ENCODE assay signal across 16 mouse cellular contexts in the genomic region with DNA sequence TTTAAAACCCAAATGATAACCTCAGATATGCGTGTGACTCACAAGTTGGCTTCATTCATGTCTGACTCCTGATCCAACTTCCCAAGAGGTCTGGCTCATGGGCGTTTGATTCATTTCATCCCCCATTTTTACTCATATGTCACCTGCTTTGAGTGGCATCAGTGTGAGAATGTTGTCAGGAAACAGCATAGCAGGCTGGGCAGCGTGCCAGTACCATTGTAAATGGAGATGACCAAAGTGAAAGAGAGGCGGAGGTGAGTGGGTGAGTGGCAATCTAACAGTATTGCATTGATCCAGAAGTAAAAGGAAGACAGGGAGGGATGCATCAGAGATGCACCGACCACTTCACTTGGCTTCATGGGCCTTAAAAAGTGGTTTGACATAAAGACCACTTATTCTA.
A peak's percentile ranks its signal among the peaks of the same experiment; 100 is the strongest.
DNase-seq lines count a peak whose midpoint lies in the region; ATAC-seq and TF ChIP-seq lines count a peak whose summit lies in the region.
"Had no signal": no experiment of that assay in that cellular context is flagged by ENCODE, and none has a peak within 500 bp of the region (broad histone marks: within the 10 kb centered on the region; RNA-seq: fewer than 3 reads in every experiment).

No protein-coding gene starts in this region.

- DNase-seq in adrenal gland, adult 2 months, result peak; percentile 1
- DNase-seq in adrenal gland, postnatal 14 days, result no peak
- DNase-seq in forebrain, embryonic 14.5 days (ENCODE audit: low spot score), result peak; percentile 43
- no peak for DNase-seq in forebrain, embryonic 11.5 days (ENCODE audit: low spot score)
- peak; percentile 46 for DNase-seq in midbrain, embryonic 14.5 days
- no peak for DNase-seq in midbrain, embryonic 11.5 days (ENCODE audit: low spot score, missing footprints)
- DNase-seq in brain, embryonic 14.5 days (ENCODE audit: low read depth), result peak; percentile 72
- no peak for DNase-seq in kidney, postnatal 36 days
- DNase-seq: adrenal gland, adult 8-10 months; liver; lung, adult 2 months had no signal

- H3K9me3 ChIP-seq in forebrain, embryonic 14.5 days (replicated peaks; ENCODE audit: control insufficient read depth, low read length), result no peaks in the 10 kb centered on the region
- no peaks in the 10 kb centered on the region for H3K9me3 ChIP-seq in forebrain, embryonic 11.5 days (ENCODE audit: control insufficient read depth, low read length)
- no peaks in the 10 kb centered on the region for H3K9me3 ChIP-seq in midbrain, embryonic 14.5 days (ENCODE audit: control insufficient read depth, low read length)
- H3K9me3 ChIP-seq in midbrain, embryonic 11.5 days (ENCODE audit: control insufficient read depth, low read length), result no peaks in the 10 kb centered on the region
- H3K9me3 ChIP-seq: heart, embryonic 15.5 days; hindbrain, embryonic 12.5 days; neural tube, embryonic 15.5 days had no signal

- no peak overlapping the region for H3K27ac ChIP-seq in forebrain, embryonic 14.5 days (ENCODE audit: low read depth, low read length)
- H3K27ac ChIP-seq in forebrain, embryonic 11.5 days (ENCODE audit: low read depth, low read length), result no peak overlapping the region
- H3K27ac ChIP-seq in midbrain, embryonic 14.5 days (replicated peaks; ENCODE audit: low read depth, low read length), result no peak overlapping the region
- H3K27ac ChIP-seq in midbrain, embryonic 11.5 days (ENCODE audit: low read depth, low read length), result no peak overlapping the region
- H3K27ac ChIP-seq: heart, embryonic 15.5 days; hindbrain, embryonic 12.5 days; macrophage; neural tube, embryonic 15.5 days had no signal

- H3K36me3 ChIP-seq in forebrain, embryonic 14.5 days (ENCODE audit: control insufficient read depth, insufficient read depth, low read length), result no peaks in the 10 kb centered on the region
- H3K36me3 ChIP-seq in forebrain, embryonic 11.5 days (ENCODE audit: control insufficient read depth, insufficient read depth, low read length), result no peaks in the 10 kb centered on the region
- H3K36me3 ChIP-seq in midbrain, embryonic 14.5 days (ENCODE audit: control insufficient read depth, insufficient read depth, low read length), result no peaks in the 10 kb centered on the region
- H3K36me3 ChIP-seq in midbrain, embryonic 11.5 days (ENCODE audit: control insufficient read depth, insufficient read depth, low read length), result no peaks in the 10 kb centered on the region
- H3K36me3 ChIP-seq: heart, embryonic 15.5 days; hindbrain, embryonic 12.5 days; neural tube, embryonic 15.5 days had no signal

- no peaks in the 10 kb centered on the region for H3K27me3 ChIP-seq in forebrain, embryonic 14.5 days (replicated peaks; ENCODE audit: control insufficient read depth, insufficient read depth, low read length)
- H3K27me3 ChIP-seq in forebrain, embryonic 11.5 days (ENCODE audit: control insufficient read depth, insufficient read depth, low read length), result no peaks in the 10 kb centered on the region
- H3K27me3 ChIP-seq in midbrain, embryonic 14.5 days (ENCODE audit: control insufficient read depth, insufficient read depth, low read length), result no peaks in the 10 kb centered on the region
- H3K27me3 ChIP-seq in midbrain, embryonic 11.5 days (ENCODE audit: control insufficient read depth, insufficient read depth, low read length), result no peaks in the 10 kb centered on the region
- H3K27me3 ChIP-seq: heart, embryonic 15.5 days; hindbrain, embryonic 12.5 days; neural tube, embryonic 15.5 days had no signal

- no peak overlapping the region for H3K9ac ChIP-seq in forebrain, embryonic 14.5 days (ENCODE audit: low read length)
- H3K9ac ChIP-seq in forebrain, embryonic 11.5 days (ENCODE audit: low read length), result no peak overlapping the region
- H3K9ac ChIP-seq in midbrain, embryonic 14.5 days (replicated peaks; ENCODE audit: low read length), result no peak overlapping the region
- no peak overlapping the region for H3K9ac ChIP-seq in midbrain, embryonic 11.5 days (ENCODE audit: low read length)
- H3K9ac ChIP-seq: heart, embryonic 15.5 days; hindbrain, embryonic 12.5 days; neural tube, embryonic 15.5 days had no signal

- no peak for TF ChIP-seq POLR2A in brain, embryonic 14.5 days (IDR thresholded peaks at IDR 0.05; ENCODE audit: borderline replicate concordance, extremely low read depth, insufficient read depth, insufficient read length, poor library complexity, severe bottlenecking)

- 46% methylated on average over 5 of the region's 5 CpGs for WGBS in forebrain, embryonic 14.5 days
- WGBS in forebrain, embryonic 11.5 days, result 77% methylated on average over 5 of the region's 5 CpGs
- WGBS in midbrain, embryonic 14.5 days, result 61% methylated on average over 5 of the region's 5 CpGs
- WGBS in midbrain, embryonic 11.5 days, result 85% methylated on average over 5 of the region's 5 CpGs

- no peak overlapping the region for H3K4me2 ChIP-seq in forebrain, embryonic 14.5 days (ENCODE audit: low read length)
- H3K4me2 ChIP-seq in forebrain, embryonic 11.5 days (ENCODE audit: low read depth, low read length, severe bottlenecking), result no peak overlapping the region
- no peak overlapping the region for H3K4me2 ChIP-seq in midbrain, embryonic 14.5 days (ENCODE audit: low read length)
- H3K4me2 ChIP-seq in midbrain, embryonic 11.5 days, result no peak overlapping the region
- H3K4me2 ChIP-seq: heart, embryonic 15.5 days; hindbrain, embryonic 12.5 days; neural tube, embryonic 15.5 days had no signal

- no peak overlapping the region for H3K4me3 ChIP-seq in forebrain, embryonic 14.5 days (ENCODE audit: low read depth, low read length)
- no peak overlapping the region for H3K4me3 ChIP-seq in forebrain, embryonic 11.5 days (ENCODE audit: low read depth, low read length)
- no peak overlapping the region for H3K4me3 ChIP-seq in midbrain, embryonic 14.5 days (replicated peaks; ENCODE audit: low read depth, low read length)
- H3K4me3 ChIP-seq in midbrain, embryonic 11.5 days (ENCODE audit: low read depth, low read length), result no peak overlapping the region
- H3K4me3 ChIP-seq: heart, embryonic 15.5 days; hindbrain, embryonic 12.5 days; neural tube, embryonic 15.5 days had no signal

- H3K4me1 ChIP-seq in forebrain, embryonic 14.5 days (ENCODE audit: control insufficient read depth, insufficient read depth, low read length), result no peaks in the 10 kb centered on the region
- H3K4me1 ChIP-seq in forebrain, embryonic 11.5 days (replicated peaks; ENCODE audit: control insufficient read depth, insufficient read depth, low read length), result no peaks in the 10 kb centered on the region
- no peaks in the 10 kb centered on the region for H3K4me1 ChIP-seq in midbrain, embryonic 14.5 days (ENCODE audit: control insufficient read depth, insufficient read depth, low read length)
- no peaks in the 10 kb centered on the region for H3K4me1 ChIP-seq in midbrain, embryonic 11.5 days (ENCODE audit: control insufficient read depth, insufficient read depth, low read length)
- H3K4me1 ChIP-seq: heart, embryonic 15.5 days; hindbrain, embryonic 12.5 days; neural tube, embryonic 15.5 days had no signal

- ATAC-seq in forebrain, embryonic 14.5 days, result peak; percentile 55; the same call in 1 of the 2 replicates
- ATAC-seq in forebrain, embryonic 11.5 days (replicated peaks; ENCODE audit: low FRiP score), result no peak
- ATAC-seq in midbrain, embryonic 14.5 days (ENCODE audit: low FRiP score, low TSS enrichment), result no peak
- no peak for ATAC-seq in midbrain, embryonic 11.5 days (ENCODE audit: low FRiP score)
- ATAC-seq: intestine, embryonic 16.5 days had no signal

- no peak for TF ChIP-seq CTCF in brain, embryonic 14.5 days (IDR thresholded peaks at IDR 0.05; ENCODE audit: borderline replicate concordance, extremely low read depth, insufficient read depth, insufficient read length)

Comparison
In these comparisons a context has a peak if more than half of its experiments do, and no peak if none do; other contexts are left out.
1. DNase-seq: peak in adrenal gland, adult 2 months (single experiment), forebrain, embryonic 14.5 days (single experiment), midbrain, embryonic 14.5 days (single experiment) and brain, embryonic 14.5 days (single experiment); none in adrenal gland, postnatal 14 days (single experiment), forebrain, embryonic 11.5 days (single experiment), midbrain, embryonic 11.5 days (single experiment) and kidney, postnatal 36 days (0 of 2).